Mouse (Mus musculus) gastrocnemius, postnatal 25 days (tissue): ENCODE data around the gene Nhsl1. TPM values are rescaled to one million over a fixed set of nuclear protein-coding genes. Genes with fewer than 3 reads are reported as not detected.
A peak's percentile ranks its signal among the peaks of the same experiment; 100 is the strongest.

ENCODE experiments used
- DNase-seq: peaks from one replicate; pipeline ENCODE4 v3.0.0; 2022
- total RNA-seq, 2 experiments: library from RNA; stranded (reverse); gene quantifications; 1 replicate in 1 of 2; 2 replicates in 1 of 2; pipeline ENCODE4 v1.2.3; 2021

Nhsl1 gene
- total RNA-seq, 2 experiments from 2014 or later, result 5.7 to 6.0 TPM

DNA sequence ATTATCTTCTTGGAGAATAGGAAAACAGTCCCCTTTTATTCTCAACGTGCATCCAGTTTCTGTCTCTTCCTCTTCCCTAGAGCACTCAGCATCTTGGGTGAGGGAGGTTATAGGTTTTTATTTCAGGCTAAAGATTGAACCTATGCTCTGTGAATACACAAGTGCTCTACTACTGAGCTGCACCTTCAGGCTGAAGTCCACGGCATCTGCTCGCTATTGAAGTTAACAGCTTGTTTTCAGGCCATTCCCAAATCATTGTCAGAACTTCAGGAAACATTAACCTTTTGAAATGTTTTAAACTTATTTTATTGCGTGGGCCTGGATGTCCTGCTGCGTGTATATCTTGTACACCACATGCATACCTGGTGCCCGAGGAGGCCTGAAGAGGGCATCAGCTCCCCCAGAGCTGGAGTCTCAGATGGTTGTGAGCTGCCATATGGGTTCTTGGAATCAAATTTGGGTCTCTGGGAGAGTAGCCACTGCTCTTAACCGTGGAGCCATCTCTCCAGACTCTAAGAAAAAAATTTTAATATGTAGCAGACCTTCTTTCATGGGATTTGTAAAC, 169.5 kb downstream of the Nhsl1 start:
- no peak for DNase-seq

- DNase-seq, result no peak
Measured at GRCm38 (mm10) chr10:18489936-18490335, 171.2 kb downstream of the Nhsl1 start.

DNA sequence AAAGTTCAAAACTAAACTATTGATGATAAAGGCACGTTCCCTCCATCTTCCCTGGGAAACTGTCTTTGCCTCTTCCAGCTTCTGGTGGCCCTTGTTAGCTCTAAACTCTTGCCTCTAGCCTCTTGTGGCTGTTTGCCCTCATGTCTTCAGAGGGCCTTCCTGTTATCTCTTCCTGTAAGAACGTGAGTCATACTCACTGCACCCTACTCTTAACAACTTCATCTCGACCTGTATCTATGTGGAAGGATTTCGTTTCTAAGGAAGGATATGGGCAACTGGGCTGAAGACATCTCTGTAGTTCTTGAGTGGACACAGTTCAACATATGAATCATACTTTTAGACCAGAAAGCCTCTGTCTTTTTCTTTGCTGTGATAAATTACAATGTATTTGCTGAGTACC, 173.2 kb downstream of the Nhsl1 start:
- no peak for DNase-seq

DNA sequence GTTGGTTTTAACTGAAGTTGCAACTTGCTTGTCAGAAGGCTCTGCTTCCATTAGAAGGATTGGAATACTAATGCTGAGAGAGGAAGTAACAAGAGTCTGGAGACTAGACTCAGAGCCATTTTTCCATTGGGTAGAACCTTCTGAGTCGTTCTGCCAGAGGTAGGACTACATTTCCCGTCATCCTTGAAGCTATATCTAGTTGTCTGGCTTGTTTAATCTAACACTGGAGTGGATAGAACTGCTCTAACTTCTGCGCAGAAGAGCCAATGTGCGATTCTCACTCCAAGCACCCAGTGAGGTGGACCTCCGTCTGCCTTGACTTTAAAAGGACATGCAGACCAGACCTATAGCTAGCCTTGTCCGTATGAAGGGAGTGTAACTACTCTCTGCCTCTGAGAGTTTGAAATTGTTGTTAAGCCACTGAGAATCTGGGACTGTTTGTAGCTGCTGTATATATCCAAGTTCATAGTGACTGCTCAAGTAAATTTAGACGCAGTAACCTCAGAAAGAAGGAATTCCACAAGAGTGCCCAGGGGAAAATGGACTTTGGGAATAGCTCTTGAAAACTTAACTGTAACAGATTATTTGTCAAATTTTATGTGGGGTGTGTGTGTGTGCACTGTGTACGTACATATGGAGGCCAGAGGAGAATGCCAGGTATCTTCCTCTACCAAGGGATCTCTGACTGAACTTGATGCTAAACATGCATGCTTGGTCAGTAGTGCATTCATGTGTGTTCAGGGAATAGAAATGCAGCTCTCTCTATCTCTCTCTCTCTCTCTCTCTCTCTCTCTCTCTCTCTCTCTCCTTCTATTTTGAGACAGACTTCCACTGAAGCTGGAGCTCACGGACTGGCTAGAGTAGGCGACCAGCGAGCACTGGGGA, 174.5 kb downstream of the Nhsl1 start:
- DNase-seq, result no peak

- DNase-seq, result no peak
Measured at GRCm38 (mm10) chr10:18494249-18494648, 175.5 kb downstream of the Nhsl1 start.

DNA sequence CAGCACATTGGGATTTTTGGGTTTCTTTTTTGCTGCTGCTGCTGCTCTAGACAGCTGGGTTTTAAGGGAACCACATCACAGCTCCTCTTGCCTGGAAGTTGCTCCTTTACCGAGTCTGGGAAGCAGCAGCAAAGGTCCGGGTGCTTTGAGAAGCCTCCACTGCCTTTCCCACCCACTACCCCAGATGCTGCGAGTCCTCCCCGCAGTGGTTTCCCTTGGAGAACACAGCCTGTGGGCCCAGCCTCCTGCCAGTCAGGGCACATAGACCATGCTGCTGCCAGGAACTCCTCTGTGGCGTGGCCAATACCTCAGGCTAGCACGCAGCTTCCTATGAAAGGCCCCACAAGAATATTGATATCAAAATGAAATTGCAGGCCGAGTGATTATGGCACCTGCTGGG, 178.3 kb downstream of the Nhsl1 start:
- no peak for DNase-seq

- DNase-seq, result no peak
Measured at GRCm38 (mm10) chr10:18501997-18502396, 183.2 kb downstream of the Nhsl1 start.

GRCm38 (mm10) chr10:18505690-18506089, 186.9 kb downstream of the Nhsl1 start:
- DNase-seq, result no peak

DNA sequence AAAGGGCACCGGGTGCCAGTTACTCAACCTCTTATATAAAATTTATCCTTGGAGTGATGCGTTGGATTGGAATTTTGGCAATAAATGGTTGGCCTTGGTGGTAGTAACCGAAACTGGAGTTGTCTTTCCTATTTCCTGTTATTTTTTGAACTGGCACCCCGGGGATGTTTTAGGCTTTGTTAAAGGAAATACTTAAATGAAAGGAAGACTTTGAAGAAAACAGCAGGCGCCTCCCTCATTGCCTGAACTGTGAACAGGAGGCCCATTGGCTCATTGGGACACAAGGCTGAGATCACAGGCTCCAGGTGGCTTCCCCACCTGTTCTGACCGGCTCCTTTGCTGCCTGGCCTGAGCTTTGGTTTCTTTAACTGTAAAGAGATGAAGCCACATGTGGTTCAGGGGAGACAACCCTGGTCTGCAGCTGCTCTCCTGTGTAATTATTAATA, 187.7 kb downstream of the Nhsl1 start:
- no peak for DNase-seq

DNA sequence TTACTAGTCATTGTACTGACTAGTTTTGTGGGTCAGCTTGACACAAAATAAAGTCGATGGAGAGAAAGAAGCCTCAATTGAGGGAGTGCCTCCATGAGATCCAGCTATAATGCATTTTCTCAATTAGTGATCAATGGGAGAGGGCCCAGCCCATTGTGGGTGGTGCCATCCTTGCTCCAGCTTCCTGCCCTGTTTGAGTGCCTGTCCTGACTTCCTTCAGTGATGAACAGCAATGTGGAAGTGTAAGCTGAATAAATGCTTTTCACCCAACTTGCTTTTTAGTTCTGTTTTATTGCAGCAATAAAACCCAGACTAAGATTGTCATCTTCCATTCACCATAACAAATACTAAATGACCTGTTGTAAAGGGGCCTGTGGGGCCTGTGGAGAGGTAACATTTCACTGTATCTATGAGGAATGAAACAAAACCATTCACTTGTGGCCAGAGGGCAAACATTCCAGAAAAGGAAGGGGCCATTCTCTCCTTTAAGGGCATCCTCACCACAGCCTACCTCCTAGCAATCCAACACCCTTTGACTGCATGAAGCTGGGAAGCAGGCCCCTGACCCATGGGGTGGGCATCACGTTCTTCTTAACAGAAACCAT, 189.2 kb downstream of the Nhsl1 start:
- DNase-seq, result no peak

DNA sequence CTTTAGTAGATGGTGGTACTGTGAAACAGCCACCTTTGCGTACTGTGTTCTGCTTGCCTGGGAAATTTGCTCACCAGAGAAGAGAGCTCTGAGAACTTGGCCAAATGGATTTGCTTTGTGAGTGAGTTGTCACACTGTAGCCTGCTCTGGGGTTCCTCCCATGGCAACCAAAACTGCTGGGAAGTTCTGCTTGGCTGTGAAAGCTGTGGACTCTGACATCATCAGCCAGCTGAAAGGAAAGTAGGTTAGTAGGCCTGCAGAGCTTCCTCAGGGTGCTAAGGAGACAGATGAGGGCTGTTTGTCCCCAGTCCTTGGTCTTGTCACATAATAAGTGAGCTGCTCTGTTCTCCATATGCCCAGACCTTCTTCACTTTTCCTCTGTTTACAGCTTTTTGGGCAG, 189.8 kb downstream of the Nhsl1 start:
- peak; percentile 33 for DNase-seq

GRCm38 (mm10) chr10:18510663-18511062, 191.9 kb downstream of the Nhsl1 start:
- DNase-seq, result no peak

GRCm38 (mm10) chr10:18511496-18511895, 192.7 kb downstream of the Nhsl1 start:
- no peak for DNase-seq

GRCm38 (mm10) chr10:18522556-18522955, 203.8 kb downstream of the Nhsl1 start:
- no peak for DNase-seq

GRCm38 (mm10) chr10:18525311-18525710, 206.5 kb downstream of the Nhsl1 start:
- DNase-seq, result no peak

- no peak for DNase-seq
Measured at GRCm38 (mm10) chr10:18525726-18526125, 206.9 kb downstream of the Nhsl1 start.

- DNase-seq, result peak; percentile 22
Measured at GRCm38 (mm10) chr10:18526184-18526850, 207.5 kb downstream of the Nhsl1 start.

DNA sequence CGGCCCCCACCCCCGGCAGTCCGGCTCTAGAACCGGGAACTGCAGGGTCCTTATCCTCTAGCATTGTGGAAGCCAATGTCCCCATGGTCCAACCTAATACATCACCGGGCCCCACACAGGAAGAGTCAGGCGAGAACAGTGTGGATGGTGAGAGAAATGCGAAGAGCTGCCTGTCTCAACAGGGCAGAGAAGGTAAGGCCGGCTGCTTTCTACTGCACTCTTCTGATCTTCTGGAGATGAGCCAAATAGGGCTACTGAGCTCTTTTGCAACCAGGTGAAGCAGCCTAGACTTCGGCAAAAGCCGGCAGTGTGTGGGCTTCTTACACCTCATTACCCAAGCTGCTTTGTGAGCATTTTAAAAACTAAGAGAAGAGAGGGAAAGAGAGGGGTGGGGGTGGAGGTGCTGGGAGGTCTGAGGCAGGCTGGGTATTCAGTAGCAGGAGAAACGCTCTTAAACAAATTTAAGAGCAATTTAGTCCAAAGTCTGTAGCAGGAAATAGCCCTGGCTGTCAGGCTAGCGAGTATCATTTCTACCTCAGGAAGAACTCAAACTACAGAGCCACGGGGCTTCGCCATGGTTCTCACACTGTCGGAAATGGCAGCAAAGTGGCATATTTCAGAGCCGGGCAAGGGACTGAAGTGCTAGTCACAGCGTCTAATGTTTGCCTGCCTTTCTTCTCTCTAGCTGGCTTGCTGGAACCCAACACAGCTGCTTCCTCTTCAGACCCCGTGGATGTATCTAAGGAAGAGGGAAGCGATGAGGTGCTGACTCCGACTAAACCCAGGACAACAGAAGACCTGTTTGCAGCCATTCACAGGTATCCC, 208.3 kb downstream of the Nhsl1 start:
- no peak for DNase-seq

DNA sequence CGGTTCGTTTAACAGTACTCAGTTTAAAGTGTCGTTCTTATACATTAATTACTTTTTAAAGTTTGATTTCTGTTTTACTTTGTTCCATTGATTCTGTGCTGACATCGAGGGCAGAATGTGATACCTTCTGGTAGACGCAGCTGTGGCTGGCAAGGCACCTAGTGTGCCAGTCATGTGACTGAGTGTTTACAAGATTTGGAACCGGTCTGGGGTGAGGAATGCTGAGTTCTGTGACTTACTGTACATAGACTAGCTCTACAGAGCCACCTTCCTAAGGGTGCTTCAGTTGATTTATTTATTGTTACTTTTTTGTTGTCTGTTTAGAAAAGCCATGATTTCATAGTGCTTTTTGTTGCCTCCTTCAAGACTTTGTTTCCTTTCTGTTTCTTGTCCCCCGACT, 209.0 kb downstream of the Nhsl1 start:
- DNase-seq, result peak; percentile 23

DNA sequence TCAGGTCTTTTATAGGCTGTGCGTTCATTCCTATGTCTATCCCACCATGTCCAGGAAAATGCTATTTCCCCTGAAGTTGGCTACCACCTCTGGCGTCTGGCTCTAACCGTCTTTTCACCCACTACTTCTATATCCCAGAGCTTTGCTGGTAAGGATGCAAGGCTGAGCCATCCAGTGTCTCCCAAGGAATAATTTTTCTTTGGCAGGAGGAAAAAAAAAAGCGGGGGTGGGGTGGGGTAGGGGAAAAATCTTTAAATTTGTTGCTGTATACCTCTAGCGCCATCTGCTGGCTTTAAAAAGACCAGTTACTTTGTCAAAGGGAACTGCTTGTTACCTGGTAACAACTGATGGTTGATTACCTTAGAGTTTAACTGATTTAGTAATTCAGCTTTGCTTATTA, 209.7 kb downstream of the Nhsl1 start:
- no peak for DNase-seq

GRCm38 (mm10) chr10:18529177-18529576, 210.4 kb downstream of the Nhsl1 start:
- DNase-seq, result no peak

- no peak for DNase-seq
Measured at GRCm38 (mm10) chr10:18530161-18530560, 211.4 kb downstream of the Nhsl1 start.
